Mouse (Mus musculus): ENCODE measurements around the gene Ube2b. TPM values are rescaled to one million over a fixed set of nuclear protein-coding genes. Genes with fewer than 3 reads are reported as not detected.

Ube2b gene
- total RNA-seq (2012; rRNA removed), result 35.4 and 39.5 TPM in 2 replicates
- 100 to 1,000 TPM in 1 of 2 experiments, not detected in 1; 112 TPM for polyA plus RNA-seq (2012; ENCODE audit: insufficient read depth in 1 of 2, insufficient read length in 2 of 2, low read depth in 1 of 2, low replicate concordance in 2 of 2, missing spikeins in 1 of 2)

GRCm38 (mm10) chr11:52000290-52000962, at the start of gene Ube2b:
TSS of gene Ube2b (minus strand) at chr11:52000762.
- Histone ChIP-seq H3K36me3 (ENCODE audit: control insufficient read depth in 1 of 2, insufficient read depth in 2 of 2, low read length in 2 of 2) (peaks cover 3 to 29% of the 10 kb centered on the region in 2 experiments), H3K4me3 (ENCODE audit: control insufficient read depth in 1 of 2, insufficient read depth in 1 of 2, low read depth in 2 of 2, low read length in 2 of 2) (peak within 1 kb of the TSS; percentile 84 to 93), H3K27ac (ENCODE audit: control insufficient read depth, low read depth, low read length) (peak within 1 kb of the TSS; percentile 37), H3K27me3 (ENCODE audit: control insufficient read depth in 1 of 2, insufficient read depth in 2 of 2, low read length in 2 of 2) (no peaks in the 10 kb centered on the region), H3K4me1 (ENCODE audit: control insufficient read depth in 1 of 2, insufficient read depth in 2 of 2, low read length in 2 of 2) (peaks cover 2 to 10% of the 10 kb centered on the region in 2 experiments; a peak in 3 of 4 replicates), H3K79me2 (ENCODE audit: control insufficient read depth, insufficient read depth, low read length, poor library complexity) (peaks cover 24% of the 10 kb centered on the region), H3K9ac (ENCODE audit: control insufficient read depth, low read depth, low read length, poor library complexity, severe bottlenecking) (peak within 1 kb of the TSS; percentile 84), H3K9me3 (replicated peaks; ENCODE audit: insufficient read depth, low read length) (no peaks in the 10 kb centered on the region)
- TF ChIP-seq USF2 (IDR thresholded peaks at IDR 0.05; ENCODE audit: borderline replicate concordance in 1 of 2, insufficient read depth in 1 of 2, low read depth in 1 of 2, low read length in 2 of 2), result peak; percentile 99 to 100
- TF ChIP-seq ETS1 (IDR thresholded peaks at IDR 0.05; ENCODE audit: low read depth, low read length), result peak; percentile 90
- peak; percentile 78 for TF ChIP-seq HCFC1 (IDR thresholded peaks at IDR 0.05; ENCODE audit: low read depth, low read length)
- TF ChIP-seq POLR2AphosphoS2 (IDR thresholded peaks at IDR 0.05; ENCODE audit: low read length), result peak; percentile 20; the same call in 1 of the 2 replicates
- peak; percentile 42 for TF ChIP-seq ZNF384 (IDR thresholded peaks at IDR 0.05; ENCODE audit: low read depth, low read length)
- TF ChIP-seq CTCF (IDR thresholded peaks at IDR 0.05 in 2 of 3, conservative IDR thresholded peaks at IDR 0.05 in 1 of 3; ENCODE audit: control insufficient read depth in 1 of 3, insufficient read depth in 1 of 3, low read depth in 2 of 3, low read length in 3 of 3, poor library complexity in 1 of 3, severe bottlenecking in 1 of 3), result no peak
- TF ChIP-seq ZKSCAN1 (IDR thresholded peaks at IDR 0.05; ENCODE audit: low read depth, low read length), result no peak; the same call in 1 of the 2 replicates
- TF ChIP-seq GABPA (IDR thresholded peaks at IDR 0.05; ENCODE audit: low read depth, low read length), result no peak
- peak; percentile 76 for TF ChIP-seq TCF12 (IDR thresholded peaks at IDR 0.05; ENCODE audit: low read depth, low read length)
- peak; percentile 74 for TF ChIP-seq NELFE (IDR thresholded peaks at IDR 0.05; ENCODE audit: low read depth, low read length)
- no peak for TF ChIP-seq JUND (IDR thresholded peaks at IDR 0.05; ENCODE audit: low read depth, low read length)
- peak; percentile 99 for TF ChIP-seq CHD1 (IDR thresholded peaks at IDR 0.05; ENCODE audit: low read depth, low read length)
- TF ChIP-seq MAZ (IDR thresholded peaks at IDR 0.05; ENCODE audit: low read depth, low read length), result peak; percentile 98
- peak; percentile 93 for TF ChIP-seq MYC (IDR thresholded peaks at IDR 0.05; ENCODE audit: low read depth, low read length)
- peak; percentile 46; the same call in 1 of the 2 replicates for TF ChIP-seq NRF1 (IDR thresholded peaks at IDR 0.05; ENCODE audit: insufficient read depth, low read depth, low read length, poor library complexity, severe bottlenecking)
- TF ChIP-seq MXI1 (IDR thresholded peaks at IDR 0.05; ENCODE audit: low read depth, low read length), result peak; percentile 95
- no peak for TF ChIP-seq RAD21 (IDR thresholded peaks at IDR 0.05; ENCODE audit: low read depth, low read length)
- TF ChIP-seq GATA1 (IDR thresholded peaks at IDR 0.05; ENCODE audit: low read depth, low read length), result no peak
- TF ChIP-seq BHLHE40 (IDR thresholded peaks at IDR 0.05; ENCODE audit: borderline replicate concordance, low read depth, low read length), result peak; percentile 95
- TF ChIP-seq TBP (IDR thresholded peaks at IDR 0.05; ENCODE audit: low read depth, low read length), result peak; percentile 32
- TF ChIP-seq ZMIZ1 (IDR thresholded peaks at IDR 0.05; ENCODE audit: low read depth, low read length), result peak; percentile 75
- peak; percentile 64 for TF ChIP-seq ELF1 (IDR thresholded peaks at IDR 0.05; ENCODE audit: low read depth, low read length)
- peak; percentile 70 to 76 for TF ChIP-seq POLR2A (IDR thresholded peaks at IDR 0.05; ENCODE audit: control insufficient read depth in 1 of 2, insufficient read depth in 1 of 2, low read depth in 1 of 2, low read length in 2 of 2, poor library complexity in 1 of 2)
- TF ChIP-seq MAX (IDR thresholded peaks at IDR 0.05; ENCODE audit: low read length), result peak; percentile 100
- TF ChIP-seq MAFK (IDR thresholded peaks at IDR 0.05; ENCODE audit: borderline replicate concordance, low read depth, low read length), result no peak
- no peak for TF ChIP-seq POLR2AphosphoS5 (IDR thresholded peaks at IDR 0.05; ENCODE audit: borderline replicate concordance, low read depth, low read length)
- TF ChIP-seq SIN3A (IDR thresholded peaks at IDR 0.05; ENCODE audit: low read length), result peak; percentile 99
- no peak for TF ChIP-seq ZC3H11A (IDR thresholded peaks at IDR 0.05; ENCODE audit: low read depth, low read length)
- TF ChIP-seq UBTF (IDR thresholded peaks at IDR 0.05; ENCODE audit: borderline replicate concordance, insufficient read depth, low read depth, low read length), result no peak
- no peak for TF ChIP-seq MYB (IDR thresholded peaks at IDR 0.05; ENCODE audit: low read depth, low read length)
- TF ChIP-seq RCOR1 (IDR thresholded peaks at IDR 0.05; ENCODE audit: low read depth, low read length), result peak; percentile 50
- peak; percentile 98 for TF ChIP-seq USF1 (IDR thresholded peaks at IDR 0.05; ENCODE audit: low read depth, low read length)
- peak; percentile 100 for DNase-seq (ENCODE audit: low read depth, low spot score)

Measured in MEL (cell line).